Mouse (Mus musculus): ENCODE results near the gene Plekhg3. TPM values are rescaled to one million over a fixed set of nuclear protein-coding genes. Genes with fewer than 3 reads are reported as not detected.
A peak's percentile ranks its signal among the peaks of the same experiment; 100 is the strongest.

Gene Plekhg3
- total RNA-seq, 2 experiments from 2014 or later, result 10.3 to 11.7 TPM

DNA sequence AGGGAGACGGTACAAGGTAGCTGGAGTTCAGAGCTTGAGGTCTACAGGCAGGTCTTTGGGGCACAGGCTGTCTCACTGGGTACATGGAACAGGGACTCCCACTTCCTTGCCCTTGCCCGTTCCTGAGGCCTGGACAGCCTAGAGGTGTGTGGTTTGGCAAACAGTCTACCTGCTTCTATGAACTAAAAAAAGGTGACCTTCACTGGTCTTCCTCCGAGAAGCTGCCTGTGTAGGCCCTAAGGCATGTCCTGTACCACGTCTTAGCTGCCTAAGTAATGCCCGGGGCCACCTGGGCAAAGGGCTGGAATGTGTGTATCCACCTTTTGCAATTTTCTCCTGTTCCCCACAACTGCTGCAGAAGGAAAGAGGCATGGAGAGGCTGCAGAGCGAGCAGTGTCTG, 42.7 kb downstream of the Plekhg3 start:
- intact Hi-C loops (cut with DNase I; ENCODE audit: low total_unique reads), result no loop called here
- DNase-seq, result no peak

DNA sequence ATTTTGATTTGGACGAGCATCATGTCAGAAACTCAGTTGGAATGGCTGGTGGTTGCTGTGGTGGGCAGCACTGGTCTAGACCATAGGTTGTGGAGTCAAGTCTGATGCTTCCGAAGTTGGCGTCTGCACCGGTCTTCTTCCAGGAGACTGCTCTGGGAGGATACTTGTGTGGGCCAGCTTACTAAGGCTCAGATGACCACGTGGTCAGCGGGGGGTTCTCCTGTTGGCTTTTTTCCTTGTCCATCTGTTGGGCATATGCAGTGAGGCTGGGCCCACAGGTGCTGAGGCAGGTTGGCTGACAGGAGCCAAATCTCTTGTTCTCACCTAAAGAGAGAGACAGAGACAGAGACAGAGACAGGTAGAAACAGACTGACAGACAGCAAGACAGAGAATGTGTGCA, 44.1 kb downstream of the Plekhg3 start:
- DNase-seq, result no peak
- intact Hi-C loops (cut with DNase I; ENCODE audit: low total_unique reads), result no loop called here

DNA sequence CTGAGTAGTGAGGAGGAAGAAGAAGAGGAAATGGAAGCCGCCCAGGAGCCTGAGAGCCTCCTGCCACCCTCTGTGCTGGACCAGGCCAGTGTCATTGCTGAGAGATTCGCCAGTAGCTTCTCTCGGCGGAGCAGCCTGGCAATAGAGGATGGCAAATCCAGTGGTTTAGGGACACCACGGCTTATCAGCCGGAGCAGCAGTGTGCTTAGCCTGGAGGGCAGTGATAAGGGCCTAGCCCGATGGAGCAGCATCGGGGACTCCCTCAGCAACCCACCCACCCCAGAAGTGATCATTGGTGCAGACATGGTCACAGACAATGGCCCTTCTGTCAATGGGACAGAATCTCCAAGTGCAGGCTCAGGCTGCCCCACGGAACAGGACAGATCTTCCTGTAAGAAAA, 45.4 kb downstream of the Plekhg3 start:
- intact Hi-C loops (cut with DNase I; ENCODE audit: low total_unique reads), result no loop called here
- no peak for DNase-seq

DNA sequence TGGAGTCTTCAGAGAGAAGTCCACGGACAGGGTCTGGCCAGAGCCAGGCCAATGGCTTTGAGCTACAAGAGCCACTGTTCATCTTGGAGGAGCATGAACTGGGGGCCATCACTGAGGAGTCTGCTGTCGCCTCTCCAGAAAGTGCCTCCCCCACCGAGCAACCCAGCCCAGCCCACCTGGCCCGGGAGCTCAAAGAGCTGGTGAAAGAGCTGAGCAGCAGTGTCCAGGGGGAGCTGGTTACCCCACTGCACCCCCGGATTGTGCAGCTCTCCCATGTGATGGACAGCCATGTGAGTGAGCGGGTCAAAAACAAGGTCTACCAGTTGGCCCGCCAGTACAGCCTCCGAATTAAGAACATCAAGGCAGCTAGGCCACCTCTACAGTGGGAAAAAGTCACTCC, 46.1 kb downstream of the Plekhg3 start:
- DNase-seq, result no peak
- intact Hi-C loops (cut with DNase I; ENCODE audit: low total_unique reads), result no loop called here

DNA sequence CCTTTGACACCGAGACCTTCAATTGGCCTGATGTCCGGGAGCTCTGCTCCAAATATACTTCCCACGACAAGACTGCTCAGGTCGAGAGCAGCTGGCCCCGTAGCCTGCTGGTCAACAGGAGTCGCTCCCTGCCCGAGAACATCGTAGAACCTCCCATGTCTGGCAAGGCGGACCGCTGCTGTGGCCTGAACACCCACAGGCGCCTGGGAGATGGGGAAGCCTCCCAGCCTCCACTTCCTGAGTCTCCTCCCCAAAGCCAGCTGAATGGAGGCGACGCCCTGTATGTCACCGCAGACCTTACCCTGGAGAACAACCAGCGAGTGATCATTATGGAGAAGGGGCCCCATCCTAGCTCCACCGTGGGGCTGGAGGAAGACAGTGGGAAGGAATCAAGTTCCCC, 47.2 kb downstream of the Plekhg3 start:
- intact Hi-C loops (cut with DNase I; ENCODE audit: low total_unique reads), result no loop called here
- peak; percentile 36 for DNase-seq

DNA sequence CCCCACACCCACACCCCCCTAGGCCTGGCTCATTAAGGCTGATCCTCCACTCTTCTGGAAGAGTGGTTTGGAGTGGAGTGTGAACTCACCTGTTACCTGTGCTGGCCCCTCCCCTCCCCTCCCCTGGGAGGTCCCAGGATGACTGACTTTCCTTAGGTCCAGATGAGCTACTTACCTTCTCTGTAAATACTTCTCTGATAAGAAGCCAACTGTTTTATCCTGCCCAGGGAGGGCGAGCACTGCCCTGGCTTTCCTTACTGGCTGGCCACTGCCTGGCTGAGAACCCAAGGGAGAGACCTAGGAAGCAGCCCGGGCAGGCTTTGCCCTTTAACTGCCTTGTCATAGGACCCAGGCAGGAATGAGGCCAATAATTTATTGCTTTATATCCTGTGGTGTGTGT, 47.8 kb downstream of the Plekhg3 start:
- intact Hi-C loops (cut with DNase I; ENCODE audit: low total_unique reads), result no loop called here
- DNase-seq, result no peak

DNA sequence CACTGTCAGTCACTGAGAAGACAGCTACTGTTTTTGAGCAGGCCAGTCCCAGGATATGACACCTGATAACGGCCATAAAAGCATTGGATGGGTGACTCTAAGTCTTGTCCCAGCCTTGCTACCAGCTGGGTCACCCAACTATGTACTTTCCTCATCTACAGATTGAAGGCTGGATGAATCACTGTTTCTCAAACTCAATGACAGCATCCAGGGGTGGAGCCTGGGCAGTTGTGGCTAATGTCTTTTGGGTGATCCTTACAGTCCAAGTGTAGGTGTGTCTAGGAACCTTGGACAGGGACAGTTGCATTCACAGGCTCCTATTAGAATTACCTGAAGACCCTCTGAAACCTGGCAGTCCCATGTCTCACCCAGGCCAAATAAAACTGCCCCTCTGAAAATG, 49.1 kb downstream of the Plekhg3 start:
- no peak for DNase-seq
- intact Hi-C loops (cut with DNase I; ENCODE audit: low total_unique reads), result loop anchor here (5.0 kb wide), 1 partner anchor 78 kb away; no protein-coding TSS in a partner anchor

DNA sequence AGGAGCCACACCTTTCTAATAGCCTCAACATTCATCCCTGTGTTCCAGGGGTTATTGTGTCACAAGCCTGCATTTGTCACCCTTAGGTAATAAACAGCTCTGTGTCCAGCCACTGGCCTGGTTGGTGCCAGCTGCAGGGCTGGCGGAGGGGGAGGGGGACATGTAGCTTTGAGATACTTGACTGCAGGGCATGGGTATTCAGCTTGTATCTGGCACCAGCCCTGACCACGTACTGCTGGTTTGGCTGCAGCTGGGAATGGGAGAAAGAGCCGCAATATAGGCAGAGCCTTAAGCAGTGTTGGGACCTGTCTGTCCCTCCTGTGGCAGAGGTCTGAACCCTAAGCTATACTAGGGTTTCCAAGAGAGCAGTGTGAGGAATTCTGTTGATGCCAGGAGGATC, 51.4 kb downstream of the Plekhg3 start:
- no peak for DNase-seq
- intact Hi-C loops (cut with DNase I; ENCODE audit: low total_unique reads), result loop anchor here (5.0 kb wide), 1 partner anchor 80 kb away; no protein-coding TSS in a partner anchor

DNA sequence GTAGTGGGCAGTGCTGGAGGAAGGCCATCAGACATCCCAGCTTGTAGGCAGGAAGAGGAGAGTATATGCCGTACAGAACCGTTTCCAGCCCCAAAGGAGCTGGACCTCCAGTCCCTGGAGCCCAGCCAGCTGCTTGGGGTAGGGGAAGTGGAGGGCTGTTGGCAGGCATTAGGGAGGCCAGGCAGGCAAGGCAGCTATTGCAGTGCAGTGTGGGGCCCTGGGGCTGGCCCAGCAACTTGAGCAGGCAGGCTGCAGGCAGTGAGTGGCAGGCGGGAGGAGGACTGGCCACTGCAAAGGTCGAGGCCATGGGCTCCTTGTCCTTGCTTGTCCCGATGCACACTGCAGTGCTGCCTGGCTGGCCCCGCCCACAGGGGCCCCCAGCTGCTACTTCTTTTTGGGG, 52.1 kb downstream of the Plekhg3 start:
- DNase-seq, result peak; percentile 42
- intact Hi-C loops (cut with DNase I; ENCODE audit: low total_unique reads), result loop anchor here (5.0 kb wide), 1 partner anchor 81 kb away; no protein-coding TSS in a partner anchor

DNA sequence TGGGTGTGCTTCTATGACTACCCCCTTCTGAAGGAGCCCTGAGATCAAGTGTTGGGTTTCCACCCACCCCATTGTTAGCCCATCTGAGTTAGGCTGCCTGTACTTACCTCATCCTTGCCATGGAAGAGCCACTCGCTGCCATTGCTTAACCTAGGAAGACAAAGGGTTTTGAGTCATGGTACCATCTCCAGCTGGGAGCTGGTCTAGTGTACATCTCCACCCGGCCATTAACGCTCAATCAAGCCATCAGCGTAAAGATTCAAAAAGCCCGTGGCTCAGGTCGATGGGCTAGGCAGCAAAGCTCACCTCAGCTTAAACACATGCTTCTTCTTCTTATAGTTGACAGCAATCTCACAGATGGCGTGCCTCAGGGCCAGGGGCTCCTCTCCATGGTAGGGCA, 52.8 kb downstream of the Plekhg3 start:
- no peak for DNase-seq
- intact Hi-C loops (cut with DNase I; ENCODE audit: low total_unique reads), result loop anchor here (5.0 kb wide), 1 partner anchor 81 kb away; no protein-coding TSS in a partner anchor

DNA sequence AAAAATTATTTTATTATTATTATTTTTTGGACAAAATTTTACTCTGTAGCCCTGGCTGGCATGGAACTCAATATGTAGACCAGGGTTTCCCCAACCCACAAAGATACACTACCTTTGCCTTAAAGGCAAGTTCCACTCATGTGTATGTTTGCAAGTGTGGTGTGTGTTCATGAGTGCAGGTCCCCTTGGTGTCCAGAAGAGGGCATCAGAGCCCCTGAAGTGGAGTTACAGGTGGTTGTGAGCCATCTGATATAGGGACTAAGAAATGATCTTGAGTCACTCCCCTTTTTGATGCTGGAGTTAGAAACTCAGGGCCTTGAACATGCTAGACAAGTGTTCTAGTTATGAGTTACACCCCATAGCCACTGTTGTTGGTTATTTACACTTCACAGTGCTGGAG, 54.3 kb downstream of the Plekhg3 start:
- DNase-seq, result no peak
- intact Hi-C loops (cut with DNase I; ENCODE audit: low total_unique reads), result no loop called here

DNA sequence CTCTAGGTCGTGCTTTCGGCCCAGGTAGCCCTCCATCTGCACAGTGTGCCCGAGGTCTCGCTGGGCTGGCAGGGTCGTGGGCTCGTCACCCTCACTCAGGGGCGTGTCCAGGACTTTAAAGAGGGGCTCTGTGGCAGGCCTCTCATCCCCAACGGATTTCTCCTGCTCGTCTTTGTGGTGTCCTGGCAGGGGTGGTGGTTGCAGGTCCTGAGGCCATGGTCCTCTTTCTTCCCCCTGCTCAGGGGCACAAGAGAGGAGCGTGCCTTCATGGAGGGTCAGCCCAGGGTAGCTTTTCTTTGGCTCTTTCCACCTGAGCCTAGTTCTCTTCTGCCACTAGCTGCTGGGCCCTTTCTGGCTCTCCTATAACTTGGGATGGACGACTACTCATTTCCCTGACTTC, 56.7 kb downstream of the Plekhg3 start:
- no peak for DNase-seq
- intact Hi-C loops (cut with DNase I; ENCODE audit: low total_unique reads), result no loop called here

DNA sequence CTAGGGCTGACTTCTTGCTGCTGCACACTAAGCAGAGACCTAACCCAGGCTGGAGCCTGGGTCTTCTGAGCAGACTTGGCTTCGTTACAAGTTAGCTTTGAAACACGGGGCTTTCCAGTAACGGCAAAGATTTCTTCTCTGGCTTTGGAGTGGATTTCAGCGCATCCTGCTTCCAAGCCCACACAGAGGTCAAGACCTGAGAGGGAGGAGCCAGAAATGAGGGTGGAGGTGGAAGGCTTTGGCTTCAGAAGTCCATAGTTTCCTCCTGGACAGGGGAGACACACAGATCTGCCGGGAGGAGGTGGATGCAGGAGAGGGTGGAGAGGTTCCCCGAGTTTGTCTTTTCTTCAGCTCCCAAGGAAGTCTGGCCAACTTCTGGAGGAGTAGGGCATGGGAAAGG, 58.8 kb downstream of the Plekhg3 start:
- no peak for DNase-seq
- intact Hi-C loops (cut with DNase I; ENCODE audit: low total_unique reads), result no loop called here

DNA sequence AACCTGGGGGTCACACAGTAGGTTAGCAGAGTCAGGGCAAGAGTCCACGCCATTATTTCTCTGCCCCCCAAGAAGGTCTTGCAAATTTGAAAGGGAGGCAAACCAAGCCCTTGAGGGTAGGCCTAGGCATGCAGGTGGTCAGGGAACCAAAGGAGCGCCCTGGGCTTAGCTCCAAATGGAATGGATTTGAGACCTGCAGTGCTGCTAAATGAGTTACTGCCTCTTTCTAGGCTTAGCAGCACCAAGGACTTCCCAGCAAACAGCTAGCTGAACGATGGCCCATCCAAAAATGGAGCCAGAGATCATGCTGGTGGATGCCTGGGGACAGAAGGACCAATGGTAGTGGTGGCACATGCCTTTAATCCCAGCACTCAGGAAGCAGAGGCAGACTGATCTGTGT, 60.3 kb downstream of the Plekhg3 start:
- no peak for DNase-seq
- intact Hi-C loops (cut with DNase I; ENCODE audit: low total_unique reads), result no loop called here

DNA sequence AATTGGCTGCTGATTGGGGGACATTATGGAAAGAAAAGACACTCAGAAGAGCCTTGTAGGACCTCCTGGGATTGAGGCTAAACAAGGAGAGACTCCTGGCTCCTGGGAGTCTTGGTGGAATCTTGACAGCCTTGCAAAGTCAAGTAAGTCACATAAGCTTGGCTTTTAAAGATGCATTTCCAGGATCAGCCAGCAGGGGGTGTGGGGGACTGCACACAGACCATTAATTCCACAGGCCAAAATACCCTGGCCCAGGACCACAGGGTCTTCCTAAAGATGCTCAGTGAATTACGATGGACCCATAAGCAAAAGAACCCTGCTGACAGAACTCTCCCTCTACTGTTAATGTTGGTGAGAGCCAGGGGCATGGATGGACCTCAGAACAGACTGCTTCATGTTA, 61.5 kb downstream of the Plekhg3 start:
- peak; percentile 42 for DNase-seq
- intact Hi-C loops (cut with DNase I; ENCODE audit: low total_unique reads), result no loop called here

DNA sequence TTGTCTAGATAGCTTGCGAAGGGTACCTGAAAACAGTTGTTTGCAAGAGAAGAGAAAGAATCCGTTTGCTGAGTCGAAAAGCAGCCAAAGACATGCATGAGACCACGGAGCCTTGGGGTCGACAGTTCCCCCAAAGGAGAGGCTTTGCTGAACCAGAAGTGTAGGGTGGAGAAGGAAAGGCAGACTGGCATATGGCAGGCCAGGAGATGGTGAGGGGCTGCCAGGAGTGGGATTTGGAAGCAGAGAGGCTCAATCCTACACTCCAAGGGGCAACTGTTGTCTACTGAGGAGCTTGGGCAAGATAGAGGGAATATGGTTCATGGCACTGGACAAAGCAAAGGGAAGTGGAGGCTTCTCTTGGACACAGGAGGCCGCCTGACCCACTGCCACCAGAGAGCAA, 62.6 kb downstream of the Plekhg3 start:
- intact Hi-C loops (cut with DNase I; ENCODE audit: low total_unique reads), result no loop called here
- no peak for DNase-seq

DNA sequence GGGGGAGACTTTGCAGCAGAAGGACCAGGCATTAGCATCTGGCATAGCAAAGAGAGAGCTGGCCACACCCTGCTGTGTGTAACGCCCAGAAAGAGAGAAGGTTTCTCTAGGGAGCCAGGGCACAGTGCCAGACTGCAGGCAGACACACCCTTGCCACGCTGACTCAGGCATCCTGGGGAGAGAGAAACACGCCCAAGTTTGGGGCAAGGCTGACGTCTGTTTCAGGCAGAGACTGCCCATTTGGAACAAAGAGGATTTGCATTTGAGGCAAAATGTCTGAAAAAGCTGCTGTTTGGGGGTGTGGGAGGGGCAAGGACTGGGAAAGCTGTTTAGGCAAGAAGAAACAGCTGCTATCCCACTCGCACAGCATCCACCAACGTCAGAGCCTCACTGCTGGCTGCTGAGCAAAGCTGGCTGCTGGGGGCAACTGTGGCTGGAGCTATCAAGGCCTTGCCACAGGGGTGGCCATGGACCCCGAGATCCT, 63.2 kb downstream of the Plekhg3 start:
- intact Hi-C loops (cut with DNase I; ENCODE audit: low total_unique reads), result no loop called here
- DNase-seq, result peak; percentile 88

DNA sequence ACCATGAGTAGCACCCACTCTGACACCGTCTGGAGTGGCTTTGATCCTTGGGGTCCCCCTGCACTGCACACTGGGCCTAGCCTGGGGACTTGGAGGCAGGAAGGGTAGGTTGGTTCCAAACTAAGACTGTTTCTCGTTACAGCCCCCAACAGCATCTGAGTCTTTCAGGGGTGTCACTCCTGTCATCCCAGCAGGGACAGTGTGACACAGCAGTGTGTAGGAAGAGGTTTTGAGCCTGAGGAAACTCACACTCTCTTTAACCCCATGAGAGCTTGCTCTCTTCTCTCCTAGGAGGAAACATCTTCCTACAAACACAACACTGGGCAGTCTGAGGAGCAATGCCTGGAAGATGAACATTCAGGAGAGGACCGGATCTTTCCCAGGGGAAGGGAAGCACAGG, 63.9 kb downstream of the Plekhg3 start:
- no peak for DNase-seq
- intact Hi-C loops (cut with DNase I; ENCODE audit: low total_unique reads), result no loop called here

DNA sequence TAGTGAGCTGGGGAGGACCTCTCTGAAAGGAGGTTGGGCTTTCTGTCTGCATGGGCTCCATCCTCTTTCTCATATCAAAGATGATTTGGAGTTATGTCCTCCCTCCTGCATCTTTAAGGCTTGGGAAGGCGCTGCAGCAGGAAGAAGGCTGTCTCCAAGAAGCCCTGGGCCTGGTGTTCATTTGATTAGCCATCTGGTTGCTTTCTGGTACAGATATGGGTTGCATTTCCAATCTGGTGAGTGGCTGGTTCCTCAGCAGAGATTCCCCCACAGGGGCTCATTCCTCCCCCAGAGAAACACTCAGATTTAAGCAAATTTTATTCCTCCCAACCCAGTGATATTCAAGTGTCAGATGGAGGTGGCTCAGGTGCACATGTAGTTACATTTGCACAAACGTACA, 65.1 kb downstream of the Plekhg3 start:
- intact Hi-C loops (cut with DNase I; ENCODE audit: low total_unique reads), result loop anchor here (2.0 kb wide), 1 partner anchor 99 kb away; no protein-coding TSS in a partner anchor
- no peak for DNase-seq

DNA sequence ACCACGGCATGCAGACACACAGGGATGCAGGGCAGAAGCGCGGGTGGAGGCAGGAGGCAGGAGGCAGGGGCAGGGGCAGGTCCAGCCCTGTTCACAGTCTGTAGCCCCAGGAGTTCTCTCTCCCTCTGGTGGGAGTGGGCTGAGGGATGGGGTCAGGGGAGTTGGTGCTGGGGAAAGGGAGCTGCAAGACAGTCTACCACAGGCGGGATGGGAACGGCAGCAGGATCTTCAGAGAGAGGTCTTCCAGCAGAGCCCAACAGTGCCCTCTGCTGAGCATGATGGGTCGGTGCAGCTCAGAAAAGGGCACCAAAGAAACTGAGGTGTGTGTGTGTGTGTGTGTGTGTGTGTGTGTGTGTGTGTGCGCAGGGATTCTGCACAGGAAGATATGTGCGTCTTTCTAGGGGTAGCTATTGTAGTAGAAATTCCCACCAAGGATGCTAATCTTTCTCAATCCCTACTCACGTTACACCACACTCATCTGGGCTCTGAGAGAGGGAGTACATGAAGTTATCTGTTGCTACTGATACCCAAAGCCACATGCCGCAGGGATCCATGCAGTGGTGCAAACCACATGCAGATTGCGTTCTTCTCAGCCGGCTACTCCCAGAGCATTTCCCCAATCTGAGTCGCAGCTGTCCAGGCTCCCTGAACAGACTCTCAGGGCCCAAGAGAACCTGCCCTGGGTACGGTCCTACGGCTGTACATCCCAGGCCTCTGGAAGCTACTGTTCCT, 65.8 kb downstream of the Plekhg3 start:
- intact Hi-C loops (cut with DNase I; ENCODE audit: low total_unique reads), result loop anchor here (2.0 kb wide), 1 partner anchor 100 kb away; no protein-coding TSS in a partner anchor

DNA sequence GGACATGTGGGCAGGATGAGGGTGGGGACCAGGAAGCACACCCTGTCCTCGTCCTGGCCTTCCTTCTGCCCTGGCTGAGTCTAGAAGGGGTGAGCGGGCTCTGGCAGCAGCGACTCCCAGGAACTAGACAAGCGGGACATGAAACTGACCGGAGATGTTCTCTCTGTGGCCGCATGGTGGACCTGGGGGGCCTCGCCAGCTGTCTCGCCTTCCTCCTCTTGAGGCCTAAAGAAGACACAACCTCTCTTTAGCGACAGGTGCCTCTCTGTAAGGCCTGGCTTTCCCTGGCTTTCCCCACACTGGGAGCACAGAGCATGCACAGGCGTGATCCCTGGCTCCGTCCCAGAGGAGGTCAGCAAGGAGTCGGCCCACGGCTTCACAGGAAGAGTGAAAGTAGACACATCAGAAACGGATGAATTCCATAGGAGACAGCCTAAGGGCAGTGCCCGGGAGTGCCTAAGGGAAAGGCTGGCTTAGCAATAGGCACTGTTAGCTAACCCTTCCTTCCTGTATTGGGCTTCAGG, 66.9 kb downstream of the Plekhg3 start:
- DNase-seq, result no peak
- intact Hi-C loops (cut with DNase I; ENCODE audit: low total_unique reads), result loop anchor here (2.0 kb wide), 1 partner anchor 101 kb away; no protein-coding TSS in a partner anchor

More for the DNA sequence above, 65.8 kb downstream of the Plekhg3 start:
- DNase-seq, result peak; percentile 71
